Mouse (Mus musculus) lung, embryonic 14.5 days (tissue): ENCODE data around the gene Rasgef1b. TPM values are rescaled to one million over a fixed set of nuclear protein-coding genes. Genes with fewer than 3 reads are reported as not detected.

Experiments
- ATAC-seq: fragments of 200-750 bp; cut with Nextera tagmentation; 2 replicates; pipeline ENCODE4 v1.8.0; 2017; ENCODE audit warnings: mild to moderate bottlenecking, moderate TSS enrichment, moderate library complexity; ENCODE audit not compliant: insufficient read depth
- DNase-seq: peaks from one replicate; pipeline ENCODE4 v3.0.0-alpha.2; 2015
- H3K27ac ChIP-seq: fragments of 300-500 bp; sonication (generic); 2 replicates; pipeline ENCODE4 v1.5.1; 2014; ENCODE audit warnings: low read depth, mild to moderate bottlenecking, moderate library complexity
- H3K27me3 ChIP-seq: fragments of 300-500 bp; sonication (generic); 2 replicates; pipeline ENCODE4 v1.6.1; 2014; ENCODE audit warnings: low read length, control low read depth; ENCODE audit not compliant: insufficient read depth
- H3K36me3 ChIP-seq: fragments of 300-500 bp; sonication (generic); 2 replicates; pipeline ENCODE4 v1.6.1; 2014; ENCODE audit warnings: control low read depth; ENCODE audit not compliant: insufficient read depth
- H3K4me1 ChIP-seq: fragments of 300-500 bp; sonication (generic); 2 replicates; pipeline ENCODE4 v1.6.1; 2014; ENCODE audit warnings: antibody characterized with exemption, control low read depth; ENCODE audit not compliant: insufficient read depth
- H3K4me2 ChIP-seq: fragments of 300-500 bp; sonication (generic); 2 replicates; pipeline ENCODE4 v1.6.1; 2014; ENCODE audit warnings: mild to moderate bottlenecking
- H3K4me3 ChIP-seq: fragments of 300-500 bp; sonication (generic); 2 replicates; pipeline ENCODE4 v1.5.1; 2014; ENCODE audit warnings: low read depth, low read length
- H3K9ac ChIP-seq: fragments of 300-500 bp; sonication (generic); 2 replicates; pipeline ENCODE4 v1.6.1; 2014
- H3K9me3 ChIP-seq: fragments of 300-500 bp; sonication (generic); 2 replicates; pipeline ENCODE4 v1.6.1; 2016; ENCODE audit warnings: low read depth, low read length, control low read depth
- CTCF ChIP-seq: IDR thresholded peaks from 2 replicates; pipeline ENCODE4 v1.5.1; 2016; ENCODE audit warnings: antibody characterized with exemption, low read depth
- WGBS: fragments of 180-500 bp; shearing (Covaris S2); extraction: QIAGEN DNeasy Blood & Tissue Kit; methylation state at CpG from one replicate; pipeline ENCODE4 v1.1.7; 2014; 5-methylcytosine and 5-hydroxymethylcytosine counted together
- polyA plus RNA-seq: library from polyadenylated mRNA; unstranded; fragments of >200 nt; fragmentation: Nextera tagmentation; extraction: Ambion mirVana; gene quantifications from 2 replicates; pipeline ENCODE4 v1.2.1, GENCODE M21; 2014

The Rasgef1b gene
- polyA plus RNA-seq, 1 experiment from 2014 or later, result 15.9 TPM

DNA sequence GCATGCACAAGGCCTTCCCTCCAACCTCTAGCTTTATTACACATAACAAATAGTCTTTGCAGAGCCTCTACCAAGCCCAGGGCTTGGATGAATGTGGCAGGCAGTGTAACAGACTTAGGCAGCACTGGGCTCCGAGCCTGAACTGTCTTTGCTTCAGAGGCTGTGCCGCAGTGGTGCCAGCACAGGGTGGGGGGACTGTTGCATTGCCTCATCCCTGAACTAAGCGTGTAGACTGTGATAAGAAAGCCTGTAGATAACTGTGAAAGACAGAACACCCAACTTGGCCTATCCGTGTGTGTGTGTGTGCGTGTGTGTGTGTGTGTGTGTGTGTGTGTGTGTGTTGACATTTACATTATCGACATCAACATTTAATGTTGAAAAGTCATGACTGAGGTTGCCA, 246.3 kb downstream of the Rasgef1b start:
- no peak for TF ChIP-seq CTCF

DNA sequence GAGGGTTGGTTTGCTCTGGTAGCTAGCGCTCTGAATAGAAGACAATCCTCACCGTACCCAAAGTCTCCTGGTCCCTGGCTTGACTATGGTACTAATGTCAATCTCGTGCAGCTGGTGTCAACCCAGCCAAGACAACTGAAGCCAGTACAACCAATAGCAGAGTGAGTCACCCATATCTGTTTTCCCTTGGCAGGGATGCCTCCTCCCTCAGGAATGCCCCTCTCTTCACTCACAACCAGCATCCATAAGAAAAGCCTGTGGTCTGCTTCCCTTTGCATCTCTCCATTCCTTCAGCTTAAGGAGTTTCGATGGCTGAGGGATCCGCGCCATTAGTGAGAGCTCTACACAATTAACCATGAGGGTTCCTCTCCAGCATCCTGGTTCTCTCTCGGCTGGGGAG, 246.8 kb downstream of the Rasgef1b start:
- WGBS, result 89% methylated on average over 7 of the region's 7 CpGs
- H3K4me3 ChIP-seq, result no peak overlapping the region
- no peaks in the 10 kb centered on the region for H3K27me3 ChIP-seq
- no peak for ATAC-seq
- H3K27ac ChIP-seq, result no peak overlapping the region
- H3K9ac ChIP-seq, result no peak overlapping the region
- no peak for DNase-seq
- no peak for TF ChIP-seq CTCF
- H3K36me3 ChIP-seq, result no peaks in the 10 kb centered on the region
- no peaks in the 10 kb centered on the region for H3K9me3 ChIP-seq
- H3K4me1 ChIP-seq, result 0 out of 2 replicates have a peak, but pooled peaks cover 11% of the 10 kb centered on the region
- H3K4me2 ChIP-seq, result no peak overlapping the region

More for the DNA sequence above, 246.3 kb downstream of the Rasgef1b start:
- no peak overlapping the region for H3K27ac ChIP-seq
- H3K27me3 ChIP-seq, result no peaks in the 10 kb centered on the region
- no peak for ATAC-seq
- H3K9me3 ChIP-seq, result no peaks in the 10 kb centered on the region
- no peaks in the 10 kb centered on the region for H3K36me3 ChIP-seq
- no peak for DNase-seq
- WGBS, result 88% methylated on average over 6 of the region's 6 CpGs
- 0 out of 2 replicates have a peak, but pooled peaks cover 13% of the 10 kb centered on the region for H3K4me1 ChIP-seq
- no peak overlapping the region for H3K9ac ChIP-seq
- no peak overlapping the region for H3K4me2 ChIP-seq
- H3K4me3 ChIP-seq, result no peak overlapping the region

GRCm38 (mm10) chr5:99480078-99481031, 248.5 kb downstream of the Rasgef1b start:
- no peak for TF ChIP-seq CTCF
- 55% methylated on average over 6 of the region's 6 CpGs for WGBS
- Histone ChIP-seq H3K27me3 (no peaks in the 10 kb centered on the region), H3K27ac (peak overlapping the region; percentile 71; the same call in 1 of the 2 replicates), H3K4me1 (0 out of 2 replicates have a peak, but pooled peaks cover 7% of the 10 kb centered on the region), H3K9me3 (no peaks in the 10 kb centered on the region), H3K4me2 (peak overlapping the region; percentile 56), H3K36me3 (no peaks in the 10 kb centered on the region), H3K9ac (no peak overlapping the region), H3K4me3 (no peak overlapping the region)
- ATAC-seq (no peak), DNase-seq (no peak)

DNA sequence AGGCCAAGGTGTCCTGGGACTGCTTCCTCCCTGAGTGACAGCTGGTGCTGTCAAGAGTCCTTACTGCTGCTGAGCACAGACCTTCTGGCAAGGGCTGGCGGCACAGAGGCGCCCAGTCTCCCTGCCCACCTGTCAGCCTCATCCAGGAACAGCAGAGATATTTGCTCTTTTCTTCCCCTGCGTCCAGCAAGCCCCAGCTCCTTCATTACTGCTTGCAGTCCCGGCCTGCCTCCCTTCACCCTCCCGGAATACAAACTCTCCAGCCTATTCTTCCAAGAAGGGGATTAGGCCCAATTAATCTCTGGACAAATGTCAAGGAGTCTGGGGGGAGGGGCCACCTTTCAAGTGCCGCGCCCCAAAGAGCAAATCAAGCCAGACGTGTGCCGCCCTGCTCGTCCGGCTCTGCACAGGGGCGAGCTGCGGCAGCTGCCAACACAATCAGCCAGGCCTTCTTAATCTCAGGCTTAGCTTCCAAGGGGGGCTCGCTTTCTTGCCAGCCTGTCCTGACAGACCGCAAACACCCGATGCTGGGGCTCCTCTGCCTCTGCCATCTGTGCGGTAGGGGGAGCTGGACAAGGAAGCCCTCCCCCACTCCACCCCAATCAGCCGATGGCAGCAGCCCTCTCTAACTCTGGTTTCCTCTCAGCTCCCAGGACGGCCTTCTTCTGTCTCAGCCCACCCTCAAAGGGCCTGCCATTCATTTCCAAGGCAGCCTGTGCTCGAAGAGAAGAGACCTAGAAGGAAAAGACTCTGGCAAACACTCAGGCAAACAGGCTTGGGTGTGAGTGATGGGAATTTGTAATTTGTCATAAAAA, 249.4 kb downstream of the Rasgef1b start:
- ATAC-seq (peak; percentile 85), DNase-seq (peak; percentile 77)
- 2% methylated on average over 20 of the region's 20 CpGs for WGBS
- Histone ChIP-seq H3K4me3 (no peak overlapping the region), H3K36me3 (no peaks in the 10 kb centered on the region), H3K9ac (peak overlapping the region; percentile 36), H3K9me3 (no peaks in the 10 kb centered on the region), H3K27me3 (no peaks in the 10 kb centered on the region), H3K27ac (peak overlapping the region; percentile 71), H3K4me2 (peak overlapping the region; percentile 56), H3K4me1 (0 out of 2 replicates have a peak, but pooled peaks cover 7% of the 10 kb centered on the region)
- no peak; the same call in 1 of the 2 replicates for TF ChIP-seq CTCF

- ATAC-seq (no peak), DNase-seq (peak; percentile 19)
- no peak for TF ChIP-seq CTCF
- WGBS, result 25% methylated on average over 4 of the region's 4 CpGs
- Histone ChIP-seq H3K4me2 (peak overlapping the region; percentile 56; the same call in 1 of the 2 replicates), H3K4me1 (0 out of 2 replicates have a peak, but pooled peaks cover 7% of the 10 kb centered on the region), H3K9me3 (no peaks in the 10 kb centered on the region), H3K27me3 (no peaks in the 10 kb centered on the region), H3K36me3 (no peaks in the 10 kb centered on the region), H3K4me3 (no peak overlapping the region), H3K9ac (no peak overlapping the region), H3K27ac (peak overlapping the region; percentile 71; the same call in 1 of the 2 replicates)
Observed at GRCm38 (mm10) chr5:99478716-99479115, 250.1 kb downstream of the Rasgef1b start.

DNA sequence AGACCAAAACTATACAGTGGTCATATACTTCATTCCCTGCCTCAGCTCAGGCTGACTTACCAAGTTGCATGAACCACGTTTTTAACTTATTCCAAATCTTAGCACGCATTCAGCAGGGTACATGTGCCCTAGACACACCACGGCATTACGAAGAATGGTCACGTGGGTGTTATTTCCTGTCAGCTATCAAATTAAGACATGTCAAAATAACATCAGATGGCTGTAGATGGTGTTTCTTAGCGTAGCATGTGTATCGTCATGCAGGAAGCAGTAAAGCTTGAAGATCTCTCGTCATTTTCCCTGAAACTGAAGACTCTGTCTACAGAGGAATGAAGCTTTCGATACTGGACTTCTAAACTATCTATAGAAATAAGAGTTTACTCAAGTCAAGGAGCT, 251.4 kb downstream of the Rasgef1b start:
- ATAC-seq (no peak), DNase-seq (no peak)
- H3K4me2 ChIP-seq, result no peak overlapping the region
- H3K4me3 ChIP-seq, result no peak overlapping the region
- H3K4me1 ChIP-seq, result 0 out of 2 replicates have a peak, but pooled peaks cover 7% of the 10 kb centered on the region
- no peak for TF ChIP-seq CTCF
- 85% methylated on average over 9 of the region's 9 CpGs for WGBS
- no peaks in the 10 kb centered on the region for H3K27me3 ChIP-seq
- H3K27ac ChIP-seq, result no peak overlapping the region
- H3K9ac ChIP-seq, result no peak overlapping the region
- H3K9me3 ChIP-seq, result no peaks in the 10 kb centered on the region
- no peaks in the 10 kb centered on the region for H3K36me3 ChIP-seq
